Mouse (Mus musculus): ENCODE measurements around the gene Umps. TPM values are rescaled to one million over a fixed set of nuclear protein-coding genes. Genes with fewer than 3 reads are reported as not detected.

Umps gene
- polyA plus RNA-seq, 1 experiment from 2014 or later, result 71.1 TPM

- no peak overlapping the region for H3K4me2 ChIP-seq
- no peak for TF ChIP-seq CTCF (IDR thresholded peaks at IDR 0.05; ENCODE audit: low read depth)
- H3K9me3 ChIP-seq (ENCODE audit: low read depth, low read length), result no peaks in the 10 kb centered on the region
- no peaks in the 10 kb centered on the region for H3K27me3 ChIP-seq (ENCODE audit: insufficient read depth, low read length)
- DNase-seq (no peak), ATAC-seq (ENCODE audit: insufficient read depth) (no peak)
- WGBS, result 68% methylated on average over 2 of the region's 2 CpGs
- peaks cover 65% of the 10 kb centered on the region for H3K4me1 ChIP-seq (ENCODE audit: insufficient read depth)
- no peaks in the 10 kb centered on the region for H3K36me3 ChIP-seq (ENCODE audit: insufficient read depth)
- no peak overlapping the region for H3K4me3 ChIP-seq (ENCODE audit: low read depth, low read length)
- H3K27ac ChIP-seq (ENCODE audit: low read depth), result peak overlapping the region; percentile 38; the same call in 1 of the 2 replicates
- H3K9ac ChIP-seq, result no peak overlapping the region
Observed at GRCm38 (mm10) chr16:33939133-33939531, 27.7 kb downstream of the Umps start.

DNA sequence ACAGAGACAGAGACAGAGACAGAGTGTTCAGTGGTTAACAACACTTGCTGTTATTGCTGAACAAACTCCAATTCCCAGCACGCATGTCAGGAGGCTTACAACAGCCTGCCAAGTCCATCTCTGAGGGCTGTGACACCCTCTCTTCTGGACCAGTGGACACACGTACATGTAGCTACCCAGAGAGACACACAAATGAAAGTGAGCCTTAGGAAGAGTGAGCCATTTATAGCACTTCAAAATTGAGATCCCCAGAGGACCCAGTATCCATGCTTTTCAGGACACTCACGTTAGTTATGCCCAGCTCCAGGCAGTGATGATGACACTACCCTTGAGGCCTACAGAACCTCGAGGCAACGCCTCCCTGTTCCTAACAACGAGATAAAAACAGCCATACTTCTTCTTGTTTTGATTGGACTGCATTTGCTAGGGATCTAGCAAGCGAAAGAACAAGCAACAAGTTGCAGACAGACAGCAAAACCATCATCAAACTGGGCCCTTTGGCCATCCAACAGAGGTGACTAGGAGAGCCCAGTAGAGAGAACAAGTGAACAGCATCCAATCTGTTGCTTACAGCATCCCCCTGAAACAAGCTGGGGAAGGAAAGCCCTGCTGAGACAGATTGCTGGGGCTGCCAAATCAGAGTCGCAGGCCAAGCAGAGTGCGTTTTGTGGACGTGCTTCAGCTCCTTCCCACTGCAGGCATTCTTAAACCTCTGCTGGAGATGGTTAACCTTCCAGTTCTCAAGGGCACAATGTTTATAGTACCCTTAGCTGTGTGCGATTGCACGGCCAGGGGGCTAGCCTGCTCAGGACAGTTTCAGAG lies 28.3 kb downstream of the Umps start:
- Histone ChIP-seq H3K9ac (no peak overlapping the region), H3K27me3 (ENCODE audit: insufficient read depth, low read length) (no peaks in the 10 kb centered on the region), H3K27ac (ENCODE audit: low read depth) (peak overlapping the region; percentile 54; the same call in 1 of the 2 replicates), H3K4me1 (ENCODE audit: insufficient read depth) (peaks cover 67% of the 10 kb centered on the region), H3K36me3 (ENCODE audit: insufficient read depth) (no peaks in the 10 kb centered on the region), H3K4me3 (ENCODE audit: low read depth, low read length) (no peak overlapping the region), H3K4me2 (no peak overlapping the region), H3K9me3 (ENCODE audit: low read depth, low read length) (no peaks in the 10 kb centered on the region)
- TF ChIP-seq CTCF (IDR thresholded peaks at IDR 0.05; ENCODE audit: low read depth), result no peak
- ATAC-seq (ENCODE audit: insufficient read depth) (no peak), DNase-seq (no peak)
- WGBS, result 53% methylated on average over 12 of the region's 12 CpGs

GRCm38 (mm10) chr16:33937567-33937966 lies 29.3 kb downstream of the Umps start:
- no peak for TF ChIP-seq CTCF (IDR thresholded peaks at IDR 0.05; ENCODE audit: low read depth)
- DNase-seq (peak; percentile 75), ATAC-seq (ENCODE audit: insufficient read depth) (peak; percentile 29; the same call in 1 of the 2 replicates)
- Histone ChIP-seq H3K9ac (no peak overlapping the region), H3K4me3 (ENCODE audit: low read depth, low read length) (no peak overlapping the region), H3K27me3 (ENCODE audit: insufficient read depth, low read length) (no peaks in the 10 kb centered on the region), H3K9me3 (ENCODE audit: low read depth, low read length) (no peaks in the 10 kb centered on the region), H3K27ac (ENCODE audit: low read depth) (0 out of 2 replicates have a peak overlapping the region, but pooled peaks have one; percentile 31), H3K4me2 (no peak overlapping the region), H3K36me3 (ENCODE audit: insufficient read depth) (no peaks in the 10 kb centered on the region), H3K4me1 (ENCODE audit: insufficient read depth) (peaks cover 63% of the 10 kb centered on the region)
- 50% methylated on average over 8 of the region's 8 CpGs for WGBS

GRCm38 (mm10) chr16:33936885-33937284 lies 30.0 kb downstream of the Umps start:
- H3K27ac ChIP-seq (ENCODE audit: low read depth), result no peak overlapping the region
- H3K9ac ChIP-seq, result no peak overlapping the region
- 67% methylated on average over 4 of the region's 4 CpGs for WGBS
- DNase-seq, result peak; percentile 46
- no peaks in the 10 kb centered on the region for H3K36me3 ChIP-seq (ENCODE audit: insufficient read depth)
- H3K4me2 ChIP-seq, result no peak overlapping the region
- H3K4me3 ChIP-seq (ENCODE audit: low read depth, low read length), result no peak overlapping the region
- H3K4me1 ChIP-seq (ENCODE audit: insufficient read depth), result peaks cover 56% of the 10 kb centered on the region
- no peaks in the 10 kb centered on the region for H3K27me3 ChIP-seq (ENCODE audit: insufficient read depth, low read length)
- no peak for TF ChIP-seq CTCF (IDR thresholded peaks at IDR 0.05; ENCODE audit: low read depth)
- H3K9me3 ChIP-seq (ENCODE audit: low read depth, low read length), result no peaks in the 10 kb centered on the region
- no peak for ATAC-seq (ENCODE audit: insufficient read depth)

DNA sequence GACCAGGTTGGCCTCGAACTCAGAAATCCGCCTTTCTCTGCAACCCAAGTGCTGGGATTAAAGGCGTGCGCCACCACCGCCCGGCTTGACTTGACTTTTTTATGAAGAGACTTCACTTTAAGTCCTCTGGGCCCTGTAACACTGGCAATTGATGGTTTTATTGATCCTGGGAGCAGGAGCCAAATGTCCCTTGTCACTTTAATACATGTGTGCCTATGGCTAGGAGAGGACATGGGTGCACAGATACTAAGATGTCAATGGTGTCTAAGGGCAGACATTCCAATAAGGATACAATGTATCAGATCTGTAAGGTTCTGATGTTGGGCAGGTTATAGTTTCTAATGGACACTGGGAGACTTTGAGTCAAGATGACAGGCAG lies 31.4 kb downstream of the Umps start:
- TF ChIP-seq CTCF (IDR thresholded peaks at IDR 0.05; ENCODE audit: low read depth), result no peak
- Histone ChIP-seq H3K4me2 (no peak overlapping the region), H3K4me1 (ENCODE audit: insufficient read depth) (peaks cover 46% of the 10 kb centered on the region), H3K9ac (no peak overlapping the region), H3K4me3 (ENCODE audit: low read depth, low read length) (no peak overlapping the region), H3K27me3 (ENCODE audit: insufficient read depth, low read length) (no peaks in the 10 kb centered on the region), H3K36me3 (ENCODE audit: insufficient read depth) (no peaks in the 10 kb centered on the region), H3K9me3 (ENCODE audit: low read depth, low read length) (no peaks in the 10 kb centered on the region), H3K27ac (ENCODE audit: low read depth) (no peak overlapping the region)
- ATAC-seq (ENCODE audit: insufficient read depth), result no peak
- DNase-seq, result no peak
- WGBS, result 89% methylated on average over 6 of the region's 6 CpGs

- H3K4me3 ChIP-seq (ENCODE audit: low read depth, low read length), result no peak overlapping the region
- peak; percentile 73 for ATAC-seq (ENCODE audit: insufficient read depth)
- peak overlapping the region; percentile 17; the same call in 1 of the 2 replicates for H3K9ac ChIP-seq
- 26% methylated on average over 5 of the region's 5 CpGs for WGBS
- no peaks in the 10 kb centered on the region for H3K9me3 ChIP-seq (ENCODE audit: low read depth, low read length)
- peaks cover 44% of the 10 kb centered on the region for H3K4me1 ChIP-seq (ENCODE audit: insufficient read depth)
- no peak for TF ChIP-seq CTCF (IDR thresholded peaks at IDR 0.05; ENCODE audit: low read depth)
- DNase-seq, result peak; percentile 96
- H3K4me2 ChIP-seq, result no peak overlapping the region
- H3K27ac ChIP-seq (ENCODE audit: low read depth), result peak overlapping the region; percentile 88
- H3K27me3 ChIP-seq (ENCODE audit: insufficient read depth, low read length), result no peaks in the 10 kb centered on the region
- H3K36me3 ChIP-seq (ENCODE audit: insufficient read depth), result no peaks in the 10 kb centered on the region
Observed at GRCm38 (mm10) chr16:33934701-33935406, 32.0 kb downstream of the Umps start.

DNA sequence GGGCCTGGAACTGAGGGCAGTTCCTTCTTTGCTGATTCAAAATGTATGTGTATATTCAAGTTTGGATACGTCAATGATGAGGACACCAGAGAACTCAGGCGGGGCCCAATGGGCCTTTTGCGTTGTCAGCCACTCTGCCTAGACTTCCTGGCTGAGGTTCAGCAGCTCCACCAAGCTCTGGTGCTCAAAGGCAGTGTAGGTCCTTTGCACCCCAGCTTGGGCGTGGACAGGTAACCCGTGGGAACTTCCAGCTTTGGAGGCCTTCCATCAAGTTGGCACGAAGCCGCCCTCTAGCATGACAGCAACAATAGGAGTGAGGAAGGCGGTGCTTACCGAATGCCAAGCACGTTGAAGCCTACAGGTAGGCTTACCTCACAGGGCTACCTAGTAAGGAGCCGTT lies 33.4 kb downstream of the Umps start:
- Histone ChIP-seq H3K9ac (no peak overlapping the region), H3K27me3 (ENCODE audit: insufficient read depth, low read length) (no peaks in the 10 kb centered on the region), H3K4me2 (no peak overlapping the region), H3K4me1 (ENCODE audit: insufficient read depth) (peaks cover 41% of the 10 kb centered on the region), H3K36me3 (ENCODE audit: insufficient read depth) (no peaks in the 10 kb centered on the region), H3K4me3 (ENCODE audit: low read depth, low read length) (no peak overlapping the region), H3K27ac (ENCODE audit: low read depth) (peak overlapping the region; percentile 88; the same call in 1 of the 2 replicates), H3K9me3 (ENCODE audit: low read depth, low read length) (no peaks in the 10 kb centered on the region)
- DNase-seq (no peak), ATAC-seq (ENCODE audit: insufficient read depth) (no peak)
- TF ChIP-seq CTCF (IDR thresholded peaks at IDR 0.05; ENCODE audit: low read depth), result no peak
- 84% methylated on average over 11 of the region's 11 CpGs for WGBS

Measured in lung, embryonic 14.5 days (tissue).